Mouse (Mus musculus): Measurements from ENCODE around the gene Ano5. TPM values are rescaled to one million over a fixed set of nuclear protein-coding genes. Genes with fewer than 3 reads are reported as not detected.

Ano5 gene
- total RNA-seq (2023): not detected

DNA sequence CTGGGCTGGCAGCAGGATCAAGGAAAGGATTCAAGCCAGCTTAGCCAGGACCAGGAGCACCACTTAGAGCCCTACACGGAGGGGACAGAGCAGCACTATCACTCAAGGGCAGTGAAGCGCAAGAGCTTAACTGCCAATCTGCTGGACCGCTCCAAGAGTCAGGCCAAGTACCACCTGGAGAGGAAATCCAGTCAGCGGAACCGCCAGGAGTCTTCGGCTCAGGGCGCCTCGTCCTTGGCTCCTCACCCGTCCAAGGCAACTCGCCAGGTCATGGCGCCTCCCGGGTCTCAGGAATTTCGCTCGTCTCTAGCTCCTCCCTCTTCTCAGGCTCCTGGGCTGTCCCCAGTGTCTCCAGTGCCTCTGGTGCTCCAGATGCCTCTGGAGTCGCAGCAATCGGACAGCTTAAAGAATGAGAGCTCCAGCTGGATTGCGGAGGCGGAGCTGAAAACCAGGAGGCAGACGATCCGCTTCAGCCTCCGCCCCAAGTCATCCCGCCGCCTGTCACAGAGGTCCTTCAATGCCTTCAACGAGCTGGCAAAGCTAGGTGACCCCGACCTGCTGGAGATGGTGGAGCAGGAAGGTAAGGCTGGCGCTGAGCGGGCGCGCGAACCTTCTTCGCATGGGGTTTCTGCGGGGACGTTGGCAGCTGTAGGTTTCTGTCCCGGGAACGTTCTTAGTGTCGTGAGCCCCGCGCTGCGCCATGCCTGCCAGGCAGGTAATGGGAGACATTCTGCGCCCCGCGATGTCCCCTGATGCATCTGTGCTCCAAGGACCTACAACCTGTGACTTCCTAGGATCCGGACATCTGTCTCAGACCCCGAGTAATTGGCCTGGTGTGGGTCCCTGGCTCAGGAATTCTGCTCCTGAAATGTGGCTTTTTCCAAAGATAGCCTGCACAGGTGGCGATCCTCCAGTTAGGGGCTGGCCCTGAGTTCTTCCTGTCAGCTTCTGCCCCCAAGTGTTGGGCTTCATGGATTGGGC is at the start of gene Ano5:
TSS of gene Ano5 (plus strand) at position 359 of the 981 bp plus-strand sequence.

DNA sequence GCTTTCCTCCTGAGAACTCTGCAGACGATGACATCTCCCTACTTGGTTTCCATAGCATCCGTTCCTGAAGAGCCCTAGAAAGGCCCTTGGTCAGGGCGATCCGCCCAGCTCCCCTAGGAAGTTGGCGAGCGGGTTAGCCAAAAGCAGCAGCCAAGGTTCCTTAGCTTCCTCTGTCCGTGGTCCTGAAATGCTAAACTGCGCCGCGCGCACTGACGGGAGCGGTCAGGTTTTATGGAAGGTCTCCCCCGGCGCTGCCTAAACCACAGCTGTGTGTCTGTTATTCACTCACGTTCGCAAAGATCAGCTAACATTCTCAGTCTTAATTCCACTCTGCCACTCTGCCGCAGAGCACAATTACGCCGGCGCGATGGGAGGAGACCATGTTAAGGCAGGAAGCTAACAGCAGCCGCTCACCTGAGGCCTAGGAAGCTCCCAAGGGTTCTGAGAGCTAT is 110.9 kb downstream of the Ano5 start, which contains the start of gene Slc17a6:
TSS of gene Slc17a6 (plus strand) at position 313 of the 452 bp plus-strand sequence.

Other genes starting within 250 kb of the Ano5 start
- gene Slc17a6, start 111.0 kb downstream of the Ano5 start, total RNA-seq (2023): not detected

Measured in B cell, adult 67 days (primary cell).